Mouse (Mus musculus) liver, adult 2 months (tissue): ENCODE measurements at regions not wholly inside any gene's neighbourhood (a gene's known extent, or its start where the extent isn't known, plus 50 kb on each side); places are given as distances from the start of the nearest gene placed in this dataset.

Source experiments
- DNase-seq: peaks from one replicate; pipeline ENCODE4 v3.0.0-alpha.2; 2011; ENCODE audit warnings: low read depth, low spot score; ENCODE audit errors: extremely low read depth
- H3K27ac ChIP-seq: fragments of 200-500 bp; replicated peaks from 2 replicates; pipeline ENCODE4 v1.5.1; 2012; ENCODE audit warnings: low read depth, mild to moderate bottlenecking, control low read depth, inconsistent platforms, low read length; ENCODE audit not compliant: insufficient read depth
- H3K27me3 ChIP-seq: fragments of 200-500 bp; 2 replicates; pipeline ENCODE4 v1.6.1; 2012; ENCODE audit warnings: mild to moderate bottlenecking, moderate library complexity, low read length, inconsistent platforms; ENCODE audit not compliant: control insufficient read depth, insufficient read depth
- H3K36me3 ChIP-seq: fragments of 200-500 bp; 2 replicates; pipeline ENCODE4 v1.6.1; 2012; ENCODE audit warnings: low read length, inconsistent platforms; ENCODE audit not compliant: control insufficient read depth, insufficient read depth
- H3K4me1 ChIP-seq: fragments of 200-500 bp; 2 replicates; pipeline ENCODE4 v1.6.1; 2011; ENCODE audit warnings: low read length; ENCODE audit not compliant: control insufficient read depth, insufficient read depth
- H3K4me3 ChIP-seq: fragments of 200-500 bp; 2 replicates; pipeline ENCODE4 v1.5.1; 2011; ENCODE audit warnings: low read depth, mild to moderate bottlenecking, control low read depth, low read length, moderate library complexity; ENCODE audit not compliant: insufficient read depth
- H3K79me2 ChIP-seq: fragments of 200-500 bp; 2 replicates; pipeline ENCODE4 v1.6.1; 2012; ENCODE audit warnings: inconsistent platforms, mild to moderate bottlenecking, low read length, moderate library complexity; ENCODE audit not compliant: control insufficient read depth, insufficient read depth
- H3K9ac ChIP-seq: fragments of 200-500 bp; 2 replicates; pipeline ENCODE4 v1.6.1; 2012; ENCODE audit warnings: low read depth, mild to moderate bottlenecking, control low read depth, inconsistent platforms, low read length
- CTCF ChIP-seq: fragments of 200-500 bp; IDR thresholded peaks from 2 replicates; pipeline ENCODE4 v1.5.1; 2011; ENCODE audit warnings: low read depth, low read length, control low read depth
- POLR2A ChIP-seq: fragments of 200-500 bp; IDR thresholded peaks from 2 replicates; pipeline ENCODE4 v1.6.1; 2011; ENCODE audit warnings: low read length, control low read depth; ENCODE audit not compliant: insufficient read depth; ENCODE audit errors: extremely low read depth
- WGBS: fragments of 180-500 bp; shearing (Covaris S2); methylation state at CpG from one replicate; pipeline ENCODE4 v1.1.7; 2018; 5-methylcytosine and 5-hydroxymethylcytosine counted together

GRCm38 (mm10) chr9:63896073-63896807 lies 125.6 kb downstream of the Smad6 start:
- Histone ChIP-seq H3K4me1 (no peaks in the 10 kb centered on the region), H3K27ac (0 out of 2 replicates have a peak overlapping the region, but pooled peaks have one; percentile 10), H3K9ac (no peak overlapping the region), H3K4me3 (no peak overlapping the region), H3K27me3 (no peaks in the 10 kb centered on the region), H3K79me2 (no peaks in the 10 kb centered on the region), H3K36me3 (no peaks in the 10 kb centered on the region)
- peak; percentile 18 for DNase-seq
- WGBS: 59% methylated on average over 15 of the region's 15 CpGs
- TF ChIP-seq POLR2A: no peak
- no peak for TF ChIP-seq CTCF

- no peaks in the 10 kb centered on the region for H3K79me2 ChIP-seq
- TF ChIP-seq POLR2A (no peak), CTCF (no peak)
- no peak overlapping the region for H3K9ac ChIP-seq
- H3K4me3 ChIP-seq: no peak overlapping the region
- WGBS: 83% methylated on average over 17 of the region's 17 CpGs
- DNase-seq: no peak
- no peak overlapping the region for H3K27ac ChIP-seq
- no peaks in the 10 kb centered on the region for H3K36me3 ChIP-seq
- H3K4me1 ChIP-seq: no peaks in the 10 kb centered on the region
- no peaks in the 10 kb centered on the region for H3K27me3 ChIP-seq
Measured at GRCm38 (mm10) chr9:63892235-63892971, 129.5 kb downstream of the Smad6 start.

GRCm38 (mm10) chr9:63890717-63891116 lies 131.1 kb downstream of the Smad6 start:
- no peaks in the 10 kb centered on the region for H3K36me3 ChIP-seq
- H3K27ac ChIP-seq: no peak overlapping the region
- no peak for TF ChIP-seq CTCF
- no peak for TF ChIP-seq POLR2A
- H3K9ac ChIP-seq: no peak overlapping the region
- H3K4me1 ChIP-seq: no peaks in the 10 kb centered on the region
- 65% methylated on average over 5 of the region's 5 CpGs for WGBS
- no peaks in the 10 kb centered on the region for H3K27me3 ChIP-seq
- H3K79me2 ChIP-seq: no peaks in the 10 kb centered on the region
- no peak for DNase-seq
- no peak overlapping the region for H3K4me3 ChIP-seq

GRCm38 (mm10) chr9:63889570-63889969 lies 131.8 kb upstream of the Smad3 start:
- Histone ChIP-seq H3K79me2 (no peaks in the 10 kb centered on the region), H3K9ac (no peak overlapping the region), H3K4me3 (no peak overlapping the region), H3K4me1 (no peaks in the 10 kb centered on the region), H3K27me3 (no peaks in the 10 kb centered on the region), H3K36me3 (no peaks in the 10 kb centered on the region), H3K27ac (no peak overlapping the region)
- TF ChIP-seq POLR2A: no peak
- TF ChIP-seq CTCF: no peak
- 89% methylated on average over 6 of the region's 6 CpGs for WGBS
- no peak for DNase-seq

- no peaks in the 10 kb centered on the region for H3K4me1 ChIP-seq
- no peaks in the 10 kb centered on the region for H3K27me3 ChIP-seq
- H3K9ac ChIP-seq: no peak overlapping the region
- no peak for DNase-seq
- no peak overlapping the region for H3K27ac ChIP-seq
- H3K79me2 ChIP-seq: no peaks in the 10 kb centered on the region
- H3K4me3 ChIP-seq: no peak overlapping the region
- H3K36me3 ChIP-seq: no peaks in the 10 kb centered on the region
- WGBS: 95% methylated on average over 2 of the region's 2 CpGs
- no peak for TF ChIP-seq POLR2A
- no peak for TF ChIP-seq CTCF
Measured at GRCm38 (mm10) chr9:63884971-63885370, 127.2 kb upstream of the Smad3 start.
